Mouse (Mus musculus) stomach, postnatal 0 days (tissue): ENCODE results near the gene Tdp1. TPM values are rescaled to one million over a fixed set of nuclear protein-coding genes. Genes with fewer than 3 reads are reported as not detected.

ENCODE experiments used
- ATAC-seq: fragments of 200-750 bp; cut with Nextera tagmentation; 2 replicates; pipeline ENCODE4 v1.8.0; 2017; ENCODE audit not compliant: low FRiP score, low TSS enrichment
- DNase-seq: peaks from one replicate; pipeline ENCODE4 v3.0.0-alpha.2; 2016; ENCODE audit warnings: low spot score
- H3K27ac ChIP-seq: fragments of 300-500 bp; sonication (generic); replicated peaks from 2 replicates; pipeline ENCODE4 v1.5.1; 2014; ENCODE audit warnings: mild to moderate bottlenecking, control low read depth
- H3K27me3 ChIP-seq: fragments of 300-500 bp; sonication (generic); 2 replicates; pipeline ENCODE4 v1.6.1; 2014; ENCODE audit warnings: low read length; ENCODE audit not compliant: control insufficient read depth, insufficient read depth
- H3K36me3 ChIP-seq: fragments of 300-500 bp; sonication (generic); 2 replicates; pipeline ENCODE4 v1.6.1; 2014; ENCODE audit warnings: low read length, mixed read lengths; ENCODE audit not compliant: control insufficient read depth, insufficient read depth
- H3K4me1 ChIP-seq: fragments of 300-500 bp; sonication (generic); replicated peaks from 2 replicates; pipeline ENCODE4 v1.6.1; 2014; ENCODE audit warnings: antibody characterized with exemption; ENCODE audit not compliant: control insufficient read depth, insufficient read depth
- H3K4me2 ChIP-seq: fragments of 300-500 bp; sonication (generic); replicated peaks from 2 replicates; pipeline ENCODE4 v1.6.1; 2014; ENCODE audit warnings: low read depth, mild to moderate bottlenecking, control low read depth, moderate library complexity
- H3K4me3 ChIP-seq: fragments of 300-500 bp; sonication (generic); 2 replicates; pipeline ENCODE4 v1.5.1; 2014; ENCODE audit warnings: low read depth, low read length, control low read depth
- H3K9ac ChIP-seq: fragments of 300-500 bp; sonication (generic); 2 replicates; pipeline ENCODE4 v1.6.1; 2014; ENCODE audit warnings: mild to moderate bottlenecking, low read length, control low read depth, mixed read lengths
- H3K9me3 ChIP-seq: fragments of 300-500 bp; sonication (generic); 2 replicates; pipeline ENCODE4 v1.6.1; 2016; ENCODE audit warnings: low read length; ENCODE audit not compliant: control insufficient read depth
- CTCF ChIP-seq: IDR thresholded peaks from 2 replicates; pipeline ENCODE4 v1.5.1; 2016; ENCODE audit warnings: antibody characterized with exemption, low read depth, mild to moderate bottlenecking, moderate library complexity
- EP300 ChIP-seq: optimal IDR thresholded peaks from 2 replicates; pipeline ENCODE3; 2016; ENCODE audit warnings: antibody characterized with exemption
- WGBS: fragments of 180-500 bp; shearing (Covaris S2); extraction: QIAGEN DNeasy Blood & Tissue Kit; methylation state at CpG from one replicate; pipeline ENCODE4 v1.1.7; 2014; 5-methylcytosine and 5-hydroxymethylcytosine counted together
- polyA plus RNA-seq: library from polyadenylated mRNA; unstranded; fragments of >200 nt; fragmentation: Nextera tagmentation; extraction: Ambion mirVana; gene quantifications from 2 replicates; pipeline ENCODE4 v1.2.1, GENCODE M21; 2015

The Tdp1 gene
- polyA plus RNA-seq, 1 experiment from 2014 or later, result 12.9 TPM

DNA sequence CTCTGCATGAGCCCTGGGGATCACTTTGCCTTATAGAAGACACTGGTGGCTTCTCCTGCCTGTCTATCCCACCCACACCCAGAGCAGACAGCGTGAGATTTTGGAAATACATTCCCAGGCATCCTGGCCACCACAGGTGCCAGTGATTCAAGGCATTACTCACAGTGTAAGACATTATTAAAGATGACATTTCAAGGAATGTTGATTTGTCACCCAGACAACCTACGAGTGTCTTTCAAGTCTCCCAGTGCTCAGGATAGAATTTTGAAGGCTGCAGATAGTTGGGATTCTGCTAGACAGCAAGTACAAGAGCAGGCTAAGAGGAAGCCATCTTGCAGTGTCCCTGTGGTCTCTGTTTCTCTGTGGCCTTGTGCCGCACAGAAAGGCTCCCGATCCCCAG lies 47.9 kb downstream of the Tdp1 start:
- no peaks in the 10 kb centered on the region; the same call in 1 of the 2 replicates for H3K36me3 ChIP-seq
- no peaks in the 10 kb centered on the region for H3K4me1 ChIP-seq
- H3K27ac ChIP-seq, result no peak overlapping the region
- H3K4me2 ChIP-seq, result no peak overlapping the region
- WGBS, result 84% methylated on average over 4 of the region's 4 CpGs
- no peaks in the 10 kb centered on the region for H3K27me3 ChIP-seq
- DNase-seq (no peak), ATAC-seq (no peak)
- TF ChIP-seq CTCF (no peak), EP300 (no peak)
- H3K9ac ChIP-seq, result no peak overlapping the region
- no peaks in the 10 kb centered on the region for H3K9me3 ChIP-seq
- H3K4me3 ChIP-seq, result no peak overlapping the region

DNA sequence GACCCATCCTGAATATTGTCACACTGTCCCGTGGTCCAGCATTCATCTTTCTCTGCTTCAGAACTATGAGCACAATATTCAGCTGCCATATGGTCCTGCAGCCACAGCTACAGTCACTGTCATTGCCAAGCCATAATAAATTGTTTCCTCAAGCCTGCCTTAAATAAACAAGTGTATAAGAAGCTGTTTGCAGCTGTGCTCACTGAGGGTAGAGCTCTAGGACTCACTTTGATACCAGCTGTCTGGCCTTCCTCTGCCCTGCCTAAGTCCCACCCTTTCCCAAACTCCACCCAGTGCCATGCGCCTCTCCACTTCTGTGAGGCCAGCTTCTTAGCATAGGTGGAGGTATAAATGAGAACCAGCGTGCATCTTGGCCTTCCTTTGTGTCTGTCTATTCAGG lies 49.3 kb downstream of the Tdp1 start:
- H3K4me2 ChIP-seq, result no peak overlapping the region
- TF ChIP-seq CTCF (no peak), EP300 (no peak)
- WGBS, result 78% methylated on average over 3 of the region's 3 CpGs
- H3K9me3 ChIP-seq, result no peaks in the 10 kb centered on the region
- H3K27me3 ChIP-seq, result no peaks in the 10 kb centered on the region
- no peak overlapping the region for H3K4me3 ChIP-seq
- no peak overlapping the region for H3K27ac ChIP-seq
- no peak overlapping the region for H3K9ac ChIP-seq
- ATAC-seq (no peak), DNase-seq (no peak)
- no peaks in the 10 kb centered on the region for H3K4me1 ChIP-seq
- no peaks in the 10 kb centered on the region; the same call in 1 of the 2 replicates for H3K36me3 ChIP-seq

DNA sequence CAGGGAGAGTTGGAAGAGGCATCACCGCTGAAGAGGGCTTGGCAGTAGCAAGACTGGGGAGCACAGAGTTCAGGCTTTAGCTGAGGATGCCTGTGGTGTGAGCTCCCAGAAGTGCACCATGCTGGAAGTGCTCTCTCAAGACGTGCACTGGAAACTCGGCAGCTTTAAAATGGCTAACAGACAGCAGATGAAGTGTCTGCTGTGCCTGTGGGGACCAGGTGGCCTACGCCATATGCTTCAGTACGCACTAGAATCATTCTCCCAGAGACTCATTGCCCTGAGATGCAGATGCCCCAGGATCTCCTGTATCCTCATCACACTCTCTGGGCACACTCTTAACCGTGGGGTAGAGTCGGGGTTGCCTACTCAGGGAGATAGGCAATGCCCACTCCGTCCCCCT lies 51.1 kb downstream of the Tdp1 start:
- no peaks in the 10 kb centered on the region for H3K4me1 ChIP-seq
- H3K27ac ChIP-seq, result no peak overlapping the region
- WGBS, result 93% methylated on average over 8 of the region's 8 CpGs
- no peaks in the 10 kb centered on the region for H3K27me3 ChIP-seq
- ATAC-seq (no peak), DNase-seq (no peak)
- H3K4me3 ChIP-seq, result no peak overlapping the region
- H3K4me2 ChIP-seq, result no peak overlapping the region
- no peaks in the 10 kb centered on the region; the same call in none of the 2 replicates for H3K36me3 ChIP-seq
- TF ChIP-seq EP300 (no peak), CTCF (no peak)
- no peaks in the 10 kb centered on the region for H3K9me3 ChIP-seq
- H3K9ac ChIP-seq, result no peak overlapping the region

DNA sequence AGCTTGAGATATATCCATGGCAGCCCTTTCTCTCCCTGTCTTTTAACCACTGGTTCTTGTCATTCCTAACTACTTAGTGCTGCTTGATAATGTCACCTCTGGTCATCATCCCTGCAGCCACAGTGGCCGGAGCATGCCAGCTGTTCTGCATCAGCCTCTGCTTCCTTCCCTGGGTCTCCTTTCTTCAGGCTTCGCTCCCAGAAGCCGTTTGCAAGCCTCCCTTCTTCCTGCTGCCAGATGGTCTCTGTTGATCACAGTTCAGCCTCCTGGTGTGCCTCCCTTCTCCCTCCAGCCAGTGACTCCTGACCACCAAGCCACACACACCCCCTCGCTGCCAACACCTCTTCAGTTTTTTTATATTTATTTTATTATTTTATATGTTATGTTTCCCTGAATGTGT lies 54.2 kb downstream of the Tdp1 start:
- H3K36me3 ChIP-seq, result no peaks in the 10 kb centered on the region; the same call in none of the 2 replicates
- H3K27ac ChIP-seq, result no peak overlapping the region
- no peak overlapping the region for H3K4me2 ChIP-seq
- no peak overlapping the region for H3K9ac ChIP-seq
- H3K9me3 ChIP-seq, result no peaks in the 10 kb centered on the region
- no peak for DNase-seq
- TF ChIP-seq EP300 (no peak), CTCF (no peak)
- no peaks in the 10 kb centered on the region for H3K27me3 ChIP-seq
- WGBS, result 53% methylated on average over 4 of the region's 4 CpGs
- no peaks in the 10 kb centered on the region for H3K4me1 ChIP-seq
- no peak for ATAC-seq
- H3K4me3 ChIP-seq, result no peak overlapping the region

DNA sequence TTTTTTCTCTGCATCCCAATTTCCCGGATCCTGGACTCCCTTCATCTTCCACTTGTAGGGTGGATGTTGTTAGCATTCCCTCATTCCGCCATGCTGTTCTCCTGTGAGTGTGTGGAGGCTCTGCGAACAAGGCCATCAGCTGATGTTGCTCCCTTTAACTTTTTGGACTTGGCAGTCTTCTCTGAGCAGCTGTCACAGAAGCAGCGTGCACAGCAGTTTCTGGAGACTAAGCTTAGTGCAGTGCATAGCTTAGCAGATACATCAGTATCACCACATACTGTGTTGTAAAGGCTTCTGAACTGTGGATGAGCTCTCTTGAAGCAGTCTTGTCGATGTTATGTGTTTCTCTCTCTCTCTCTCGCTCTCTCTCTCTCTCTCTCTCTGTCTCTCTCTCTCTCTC lies 54.9 kb downstream of the Tdp1 start:
- no peak for ATAC-seq

DNA sequence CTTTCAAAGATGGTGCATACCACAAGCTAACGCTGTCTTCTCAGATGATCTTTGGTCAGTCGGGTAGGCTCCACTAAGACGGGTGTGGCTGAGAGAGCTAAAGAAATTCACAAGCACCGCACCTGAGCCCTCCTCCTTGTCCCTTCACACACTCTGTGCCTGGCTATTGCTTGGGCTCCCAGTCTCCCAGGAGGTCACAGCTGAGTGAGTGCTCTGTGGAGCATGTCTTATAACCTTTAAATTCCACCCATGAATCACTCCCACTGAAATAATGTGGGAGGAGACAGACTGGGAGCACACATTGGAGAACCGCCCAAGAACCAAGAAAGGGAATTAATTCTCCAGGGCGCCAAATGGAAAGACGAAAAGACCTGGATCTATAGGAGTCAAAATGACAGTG lies 56.4 kb downstream of the Tdp1 start:
- H3K9me3 ChIP-seq, result no peaks in the 10 kb centered on the region
- TF ChIP-seq EP300, result no peak
- TF ChIP-seq CTCF, result no peak
- ATAC-seq (no peak), DNase-seq (no peak)
- no peaks in the 10 kb centered on the region; the same call in none of the 2 replicates for H3K36me3 ChIP-seq
- no peak overlapping the region for H3K9ac ChIP-seq
- no peak overlapping the region for H3K4me2 ChIP-seq
- H3K4me1 ChIP-seq, result no peaks in the 10 kb centered on the region
- H3K4me3 ChIP-seq, result no peak overlapping the region
- H3K27ac ChIP-seq, result no peak overlapping the region
- 85% methylated on average over 7 of the region's 7 CpGs for WGBS
- H3K27me3 ChIP-seq, result no peaks in the 10 kb centered on the region

More for the DNA sequence above, 54.9 kb downstream of the Tdp1 start:
- H3K27me3 ChIP-seq, result no peaks in the 10 kb centered on the region
- TF ChIP-seq CTCF (no peak), EP300 (no peak)
- H3K36me3 ChIP-seq, result no peaks in the 10 kb centered on the region; the same call in none of the 2 replicates
- H3K27ac ChIP-seq, result no peak overlapping the region
- no peak overlapping the region for H3K4me3 ChIP-seq
- no peaks in the 10 kb centered on the region for H3K4me1 ChIP-seq
- no peak for DNase-seq
- no peak overlapping the region for H3K4me2 ChIP-seq
- WGBS, result 67% methylated on average over 6 of the region's 6 CpGs
- no peaks in the 10 kb centered on the region for H3K9me3 ChIP-seq
- no peak overlapping the region for H3K9ac ChIP-seq
